Mouse (Mus musculus): ENCODE measurements around the gene Ythdf1.
A peak's percentile ranks its signal among the peaks of the same experiment; 100 is the strongest.

Gene Ythdf1

GRCm38 (mm10) chr2:180910928-180911327 is 9.8 kb downstream of the Ythdf1 start:
- DNase-seq (ENCODE audit: low spot score in 2 of 2), result no peak

DNA sequence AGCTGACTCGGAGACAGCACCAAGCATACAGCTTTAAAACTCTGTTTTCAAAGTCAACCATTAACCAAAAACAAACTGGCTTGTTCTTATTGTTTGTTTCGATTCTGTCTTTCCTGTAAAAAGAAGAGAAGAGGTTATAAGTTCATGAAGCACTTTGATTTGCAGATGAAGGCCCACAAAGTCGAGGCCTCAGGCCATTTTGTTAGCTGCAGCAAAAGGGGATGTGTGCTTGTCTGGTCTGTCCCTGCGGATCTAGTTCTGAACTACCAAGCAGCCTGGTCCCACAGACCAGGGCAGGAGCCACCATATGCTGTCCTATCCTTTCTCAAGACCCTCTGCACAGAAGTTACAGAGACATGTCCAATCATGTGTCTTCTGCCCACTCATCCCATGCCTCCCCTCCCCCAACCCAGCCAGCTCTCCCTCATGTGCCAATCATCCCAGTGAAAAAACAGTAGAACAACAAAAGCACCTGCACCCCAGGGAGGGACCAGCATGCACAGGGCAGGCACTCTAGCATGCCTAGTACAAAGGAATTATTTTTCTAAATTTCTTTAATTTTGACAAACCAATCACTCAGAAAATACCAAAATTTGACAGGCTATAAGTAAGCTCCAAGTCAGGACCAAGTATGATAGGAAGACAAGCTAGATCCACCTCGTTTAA is 15.1 kb downstream of the Ythdf1 start:
- DNase-seq (ENCODE audit: low spot score in 2 of 2), result no peak

- no peak for DNase-seq (ENCODE audit: low spot score in 2 of 2)
Observed at GRCm38 (mm10) chr2:180904435-180905208, 16.1 kb downstream of the Ythdf1 start.

- DNase-seq (ENCODE audit: low spot score in 2 of 2), result no peak
Observed at GRCm38 (mm10) chr2:180902086-180902485, 18.7 kb downstream of the Ythdf1 start.

DNA sequence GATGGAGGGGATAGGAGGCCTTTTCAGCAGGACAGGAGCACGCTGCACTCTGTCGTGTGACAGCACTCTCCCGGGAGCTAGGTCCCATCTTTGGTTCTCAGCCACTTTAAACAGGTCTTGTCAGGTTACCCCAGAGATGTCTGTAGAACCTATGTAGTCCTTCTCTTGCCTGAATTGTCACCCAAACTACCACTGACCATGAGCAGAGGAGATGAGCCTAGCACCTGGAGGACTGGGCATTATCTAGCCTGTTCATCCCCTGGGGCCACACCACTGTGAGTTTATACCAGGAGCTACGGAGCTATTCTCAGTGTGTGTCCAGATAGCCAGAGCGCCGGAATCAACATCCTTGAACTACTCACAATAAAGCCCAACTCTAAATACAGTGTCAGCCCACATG is 22.9 kb downstream of the Ythdf1 start:
- DNase-seq (ENCODE audit: low spot score in 2 of 2), result no peak

GRCm38 (mm10) chr2:180896819-180897625 is 23.7 kb downstream of the Ythdf1 start:
- DNase-seq (ENCODE audit: low spot score in 2 of 2), result no peak

DNA sequence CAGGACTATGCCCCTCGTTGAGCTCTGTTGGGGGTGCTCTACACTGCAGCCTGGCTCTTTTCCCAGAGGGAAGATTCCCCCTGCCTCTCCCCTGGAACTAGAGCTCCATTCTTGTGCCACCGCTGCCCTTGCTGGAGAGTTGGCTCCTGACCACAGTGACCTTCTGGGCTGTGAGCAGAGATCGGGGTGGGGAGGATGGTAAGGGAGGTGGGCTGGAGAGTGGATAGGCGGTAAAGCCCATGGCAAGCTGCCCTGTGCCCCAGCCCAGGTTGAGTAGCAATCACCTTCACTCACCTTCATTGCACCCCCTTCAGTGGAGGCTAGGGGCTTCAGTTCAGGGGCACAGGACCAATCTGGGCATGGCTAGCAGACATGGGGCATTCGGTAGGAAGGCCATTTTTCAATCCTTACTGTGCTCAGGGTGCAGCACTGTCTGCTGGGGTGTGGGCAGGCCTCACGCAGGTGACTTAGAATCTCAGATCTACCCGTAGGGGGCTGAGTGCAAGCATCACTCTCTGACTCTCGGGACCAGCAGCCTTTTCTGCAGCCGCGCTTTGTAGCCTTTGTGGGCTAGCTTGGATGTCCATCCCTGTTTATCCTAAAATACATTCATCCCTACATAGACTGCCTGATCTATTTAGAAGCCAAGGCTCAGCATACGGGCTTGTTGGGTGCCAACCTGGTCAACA is 24.8 kb downstream of the Ythdf1 start:
- no peak for DNase-seq (ENCODE audit: low spot score in 2 of 2)

DNA sequence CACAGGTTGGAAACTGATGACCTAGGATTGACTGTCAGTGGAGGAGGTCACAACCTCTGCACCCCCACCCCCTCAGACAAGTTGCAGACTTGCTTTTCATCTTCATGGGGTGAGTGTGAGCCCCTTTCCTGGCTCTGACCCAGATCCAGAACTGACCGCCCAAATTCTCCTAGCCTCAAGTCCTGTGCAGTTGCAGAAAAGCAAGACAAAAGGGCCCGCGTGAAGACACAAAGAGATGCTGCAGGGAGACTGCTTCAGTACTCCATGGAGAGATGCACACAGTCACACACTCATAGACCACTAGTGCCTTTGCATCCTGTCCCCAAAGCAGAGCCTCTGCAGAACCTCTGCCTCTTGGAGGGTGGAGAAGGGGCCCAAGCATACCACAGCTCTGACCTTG is 25.4 kb downstream of the Ythdf1 start:
- no peak for DNase-seq (ENCODE audit: low spot score in 2 of 2)

DNA sequence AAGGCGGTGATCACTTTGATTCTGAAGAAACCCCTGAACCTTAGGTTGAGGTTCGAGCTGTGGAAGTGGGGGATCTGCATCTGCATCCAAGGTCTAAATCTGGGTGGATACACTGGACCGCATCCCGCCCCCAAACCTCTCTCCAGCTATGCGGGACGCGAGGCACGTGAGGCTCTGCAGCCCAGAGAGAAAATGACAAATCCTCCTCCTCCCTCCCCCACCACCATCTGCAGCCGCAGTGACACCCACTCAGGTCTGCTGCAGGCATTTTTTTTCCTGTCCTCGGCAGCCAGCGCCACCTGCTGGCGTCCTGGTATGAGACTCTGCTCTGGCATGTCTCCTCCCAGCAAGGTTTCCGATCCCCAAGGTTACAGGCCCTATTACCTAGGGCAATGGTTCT is 26.0 kb downstream of the Ythdf1 start:
- peak; percentile 25 to 31 for DNase-seq (ENCODE audit: low spot score in 2 of 2)

GRCm38 (mm10) chr2:180894029-180894623 is 26.6 kb downstream of the Ythdf1 start:
- no peak for DNase-seq (ENCODE audit: low spot score in 2 of 2)

GRCm38 (mm10) chr2:180893537-180894028 is 27.2 kb downstream of the Ythdf1 start:
- no peak for DNase-seq (ENCODE audit: low spot score in 2 of 2)

- DNase-seq (ENCODE audit: low spot score in 2 of 2), result no peak
Observed at GRCm38 (mm10) chr2:180892841-180893521, 27.8 kb downstream of the Ythdf1 start.

GRCm38 (mm10) chr2:180891835-180892323 is 28.9 kb downstream of the Ythdf1 start:
- DNase-seq (ENCODE audit: low spot score in 2 of 2), result no peak

- no peak for DNase-seq (ENCODE audit: low spot score in 2 of 2)
Observed at GRCm38 (mm10) chr2:180891075-180891834, 29.5 kb downstream of the Ythdf1 start.

DNA sequence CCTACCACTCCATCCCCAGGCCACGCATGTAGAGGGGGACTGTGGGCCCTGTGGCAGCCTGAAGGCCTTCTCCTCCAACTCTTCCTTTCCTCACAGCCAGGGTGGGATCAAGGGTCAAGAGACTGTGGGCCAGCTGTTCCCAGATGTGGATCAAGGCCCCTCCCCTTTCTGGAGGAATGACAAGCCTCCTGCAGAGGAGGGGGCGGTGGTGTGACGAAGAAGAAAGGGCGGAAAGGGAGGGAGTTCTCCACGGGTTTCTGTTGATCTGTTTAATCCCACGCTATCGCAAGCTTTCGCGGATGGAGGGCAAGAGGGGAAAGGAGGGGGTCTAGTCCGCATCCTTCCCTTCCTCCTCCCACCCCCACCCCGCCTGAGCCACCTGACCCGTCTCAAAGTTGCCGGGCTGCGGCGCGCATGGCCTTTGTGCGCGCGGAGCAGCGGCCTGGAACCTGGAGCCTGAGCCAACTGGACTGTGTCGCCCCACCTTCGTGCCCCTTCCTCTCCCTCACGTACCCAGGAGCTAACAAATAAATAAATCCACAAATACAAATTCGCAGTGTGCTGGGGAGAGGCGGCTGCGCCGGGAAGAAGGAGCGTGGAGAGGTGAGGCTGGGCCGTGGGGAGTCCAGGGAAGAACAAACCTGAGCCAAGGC is 30.2 kb downstream of the Ythdf1 start:
- no peak for DNase-seq (ENCODE audit: low spot score in 2 of 2)

GRCm38 (mm10) chr2:180889921-180890280 is 30.8 kb downstream of the Ythdf1 start:
- no peak for DNase-seq (ENCODE audit: low spot score in 2 of 2)

DNA sequence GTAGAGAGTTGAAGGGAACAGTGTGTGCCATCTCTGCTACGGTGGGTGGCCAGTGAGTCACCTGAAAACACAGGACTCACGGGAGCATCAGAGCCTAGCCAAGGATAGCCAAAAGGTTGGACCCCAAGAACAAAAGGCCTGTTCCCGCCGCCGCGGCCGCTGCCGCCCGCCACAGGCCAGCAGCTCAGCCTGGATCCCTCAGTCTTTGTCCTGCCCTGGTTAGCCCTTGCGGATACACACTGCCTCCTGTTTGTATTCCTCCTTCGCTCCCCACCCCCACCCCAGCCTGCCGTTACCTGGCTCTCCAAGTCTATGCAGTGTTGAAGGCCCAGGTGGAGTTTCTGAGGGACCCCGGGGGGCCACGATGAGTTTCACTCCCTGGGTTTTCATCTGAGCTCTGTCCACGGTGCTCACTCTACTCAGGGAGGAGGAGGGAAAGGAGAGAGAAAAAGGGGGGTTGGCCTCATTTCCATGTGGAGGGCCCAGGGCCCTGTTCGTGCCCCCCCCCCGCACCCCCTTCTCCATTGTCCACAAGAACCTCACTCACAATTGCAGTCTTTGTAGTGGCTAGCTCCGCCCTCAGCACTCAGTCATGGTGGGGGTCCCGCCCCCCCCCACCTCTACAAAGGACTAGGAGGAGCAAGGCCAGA is 31.4 kb downstream of the Ythdf1 start:
- no peak for DNase-seq (ENCODE audit: low spot score in 2 of 2)

DNA sequence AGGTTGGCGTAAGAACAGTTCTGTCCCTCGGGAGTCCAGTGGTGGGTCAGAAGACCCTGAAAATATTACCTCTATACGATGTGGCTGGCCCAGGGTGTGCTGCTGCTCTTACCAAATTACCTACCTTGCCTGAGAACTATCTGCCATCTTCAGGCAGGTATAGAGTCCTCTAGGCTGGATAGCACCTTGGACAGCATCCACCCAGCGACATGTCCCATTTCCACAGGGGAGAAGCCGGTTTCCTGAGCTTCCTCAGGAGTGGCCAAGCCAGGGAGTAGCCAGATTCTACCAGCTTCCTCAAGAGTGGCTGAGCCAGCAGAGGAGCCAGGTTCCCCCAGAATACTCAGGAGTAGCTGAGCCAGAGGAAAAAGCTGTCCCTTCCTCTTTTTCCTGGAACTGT is 35.5 kb downstream of the Ythdf1 start:
- no peak for DNase-seq (ENCODE audit: low spot score in 2 of 2)

DNA sequence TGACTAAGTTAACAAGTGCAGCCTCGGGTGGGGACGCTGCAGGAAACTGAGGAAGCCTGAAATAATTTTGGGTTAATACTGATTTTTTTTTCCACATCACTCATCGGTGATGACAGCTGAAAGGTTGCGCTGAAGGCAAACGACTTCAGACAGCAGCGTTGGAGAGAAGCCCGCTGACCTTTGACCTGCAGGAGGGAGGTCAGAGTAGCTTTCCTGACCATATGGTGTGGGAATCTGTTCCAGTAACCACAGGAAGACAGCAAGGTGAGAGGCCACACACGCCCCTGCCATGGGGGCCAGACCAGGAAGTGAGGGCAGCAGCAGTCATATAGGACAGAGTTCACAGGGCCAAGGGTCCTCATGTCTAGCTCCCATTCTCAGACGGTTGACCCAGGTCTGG is 39.5 kb downstream of the Ythdf1 start:
- no peak for DNase-seq (ENCODE audit: low spot score in 2 of 2)
